Mouse (Mus musculus) forebrain, postnatal 0 days (tissue): ENCODE results near the gene Plcl2. TPM values are rescaled to one million over a fixed set of nuclear protein-coding genes. Genes with fewer than 3 reads are reported as not detected.

Experiments
- ATAC-seq: fragments of 200-750 bp; cut with Nextera tagmentation; 2 replicates; pipeline ENCODE4 v1.8.0; 2017; ENCODE audit warnings: mild to moderate bottlenecking, moderate library complexity
- DNase-seq: peaks from one replicate; pipeline ENCODE4 v3.0.0-alpha.2; 2015
- H3K27ac ChIP-seq: fragments of 300-500 bp; sonication (generic); 2 replicates; pipeline ENCODE4 v1.5.1; 2014; ENCODE audit warnings: low read depth, mild to moderate bottlenecking, antibody characterized with exemption, low read length, moderate library complexity, mixed read lengths
- H3K27me3 ChIP-seq: fragments of 300-500 bp; sonication (generic); 2 replicates; pipeline ENCODE4 v1.6.1; 2014; ENCODE audit warnings: mild to moderate bottlenecking, low read length, mixed read lengths; ENCODE audit not compliant: insufficient read depth
- H3K36me3 ChIP-seq: fragments of 300-500 bp; sonication (generic); 2 replicates; pipeline ENCODE4 v1.6.1; 2014; ENCODE audit warnings: mild to moderate bottlenecking, moderate library complexity; ENCODE audit not compliant: insufficient read depth
- H3K4me1 ChIP-seq: fragments of 300-500 bp; sonication (generic); 2 replicates; pipeline ENCODE4 v1.6.1; 2014; ENCODE audit warnings: antibody characterized with exemption; ENCODE audit not compliant: insufficient read depth
- H3K4me2 ChIP-seq: fragments of 300-500 bp; sonication (generic); 2 replicates; pipeline ENCODE4 v1.6.1; 2014; ENCODE audit warnings: low read depth, mild to moderate bottlenecking, moderate library complexity
- H3K4me3 ChIP-seq: fragments of 300-500 bp; sonication (generic); 2 replicates; pipeline ENCODE4 v1.5.1; 2014; ENCODE audit warnings: low read depth, low read length, mixed read lengths
- H3K9ac ChIP-seq: fragments of 300-500 bp; sonication (generic); 2 replicates; pipeline ENCODE4 v1.6.1; 2014; ENCODE audit warnings: mild to moderate bottlenecking
- H3K9me3 ChIP-seq: fragments of 300-500 bp; sonication (generic); 2 replicates; pipeline ENCODE4 v1.6.1; 2016; ENCODE audit warnings: low read length
- CTCF ChIP-seq: sonication (generic); IDR thresholded peaks from 2 replicates; pipeline ENCODE4 v1.5.1; 2016; ENCODE audit warnings: antibody characterized with exemption, control low read depth, low read depth
- WGBS: fragments of 180-500 bp; shearing (Covaris S2); extraction: QIAGEN DNeasy Blood & Tissue Kit; methylation state at CpG from one replicate; pipeline ENCODE4 v1.1.7; 2014; 5-methylcytosine and 5-hydroxymethylcytosine counted together
- polyA plus RNA-seq: library from polyadenylated mRNA; unstranded; fragments of >200 nt; fragmentation: Nextera tagmentation; extraction: Ambion mirVana; gene quantifications from 2 replicates; pipeline ENCODE4 v1.2.1, GENCODE M21; 2015
- total RNA-seq: library from RNA; depleted of rRNA; stranded (reverse); fragments of >200 nt; gene quantifications from 2 replicates; pipeline ENCODE4 v1.2.3, GENCODE M21; 2014

The Plcl2 gene
- total and polyA plus RNA-seq, 2 experiments from 2014 or later, result 9.8 to 59.3 TPM

DNA sequence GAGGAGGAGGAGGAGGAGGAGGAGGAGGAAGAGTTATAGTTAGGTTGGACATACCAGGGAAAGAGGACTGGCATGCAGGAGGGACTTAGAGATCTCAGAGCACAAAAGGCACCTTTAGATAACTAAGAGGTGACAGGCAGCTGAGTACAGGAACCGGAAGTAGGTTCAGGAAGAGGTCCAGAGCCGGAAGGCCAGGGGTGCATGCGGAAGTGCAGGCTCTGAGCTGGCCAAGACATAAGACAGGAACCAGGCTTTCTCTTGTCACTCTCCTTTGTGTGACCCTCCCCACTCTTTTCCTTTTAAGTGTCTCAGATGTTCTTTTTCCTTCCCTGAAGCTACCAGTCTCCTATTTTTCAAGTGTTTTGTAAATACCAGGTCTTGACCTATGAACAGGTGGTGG, 38.0 kb upstream of the Plcl2 start:
- TF ChIP-seq CTCF, result no peak
- H3K27me3 ChIP-seq, result no peaks in the 10 kb centered on the region
- no peak overlapping the region for H3K4me3 ChIP-seq
- WGBS, result 83% methylated on average over 3 of the region's 3 CpGs
- no peak overlapping the region for H3K4me2 ChIP-seq
- H3K4me1 ChIP-seq, result peaks cover 11% of the 10 kb centered on the region
- no peaks in the 10 kb centered on the region for H3K36me3 ChIP-seq
- H3K9ac ChIP-seq, result no peak overlapping the region
- H3K9me3 ChIP-seq, result no peaks in the 10 kb centered on the region
- DNase-seq (no peak), ATAC-seq (no peak)
- no peak overlapping the region for H3K27ac ChIP-seq

- TF ChIP-seq CTCF, result no peak
- Histone ChIP-seq H3K9ac (no peak overlapping the region), H3K27me3 (no peaks in the 10 kb centered on the region), H3K4me2 (no peak overlapping the region), H3K36me3 (no peaks in the 10 kb centered on the region), H3K4me1 (no peaks in the 10 kb centered on the region), H3K4me3 (no peak overlapping the region), H3K27ac (no peak overlapping the region), H3K9me3 (no peaks in the 10 kb centered on the region)
- 65% methylated on average over 4 of the region's 4 CpGs for WGBS
- DNase-seq (no peak), ATAC-seq (peak; percentile 36; the same call in 1 of the 2 replicates)
Observed at GRCm38 (mm10) chr17:50477277-50477676, 31.9 kb upstream of the Plcl2 start.

GRCm38 (mm10) chr17:50480867-50481266, 28.3 kb upstream of the Plcl2 start:
- Histone ChIP-seq H3K4me1 (no peaks in the 10 kb centered on the region), H3K27ac (no peak overlapping the region), H3K27me3 (no peaks in the 10 kb centered on the region), H3K4me2 (no peak overlapping the region), H3K4me3 (no peak overlapping the region), H3K9ac (no peak overlapping the region), H3K9me3 (no peaks in the 10 kb centered on the region), H3K36me3 (no peaks in the 10 kb centered on the region)
- no peak for DNase-seq
- TF ChIP-seq CTCF, result no peak
- 78% methylated on average over 7 of the region's 7 CpGs for WGBS
- ATAC-seq, result no peak

- 83% methylated on average over 7 of the region's 7 CpGs for WGBS
- Histone ChIP-seq H3K27me3 (no peaks in the 10 kb centered on the region), H3K9me3 (no peaks in the 10 kb centered on the region), H3K4me1 (no peaks in the 10 kb centered on the region), H3K27ac (no peak overlapping the region), H3K36me3 (no peaks in the 10 kb centered on the region), H3K4me2 (no peak overlapping the region), H3K9ac (no peak overlapping the region), H3K4me3 (no peak overlapping the region)
- DNase-seq (no peak), ATAC-seq (no peak)
- no peak for TF ChIP-seq CTCF
Observed at GRCm38 (mm10) chr17:50483700-50484099, 25.5 kb upstream of the Plcl2 start.

GRCm38 (mm10) chr17:50484981-50485380, 24.2 kb upstream of the Plcl2 start:
- no peak for TF ChIP-seq CTCF
- DNase-seq (no peak), ATAC-seq (peak; percentile 67)
- Histone ChIP-seq H3K9me3 (no peaks in the 10 kb centered on the region), H3K27ac (0 out of 2 replicates have a peak overlapping the region, but pooled peaks have one; percentile 24), H3K4me1 (no peaks in the 10 kb centered on the region), H3K36me3 (no peaks in the 10 kb centered on the region), H3K4me3 (no peak overlapping the region), H3K9ac (no peak overlapping the region), H3K27me3 (no peaks in the 10 kb centered on the region), H3K4me2 (no peak overlapping the region)
- WGBS, result 63% methylated on average over 5 of the region's 5 CpGs

- 96% methylated on average over 1 of the region's 1 CpGs for WGBS
- H3K27me3 ChIP-seq, result no peaks in the 10 kb centered on the region
- H3K9me3 ChIP-seq, result no peaks in the 10 kb centered on the region
- DNase-seq (no peak), ATAC-seq (no peak)
- no peaks in the 10 kb centered on the region for H3K36me3 ChIP-seq
- no peak for TF ChIP-seq CTCF
- H3K4me1 ChIP-seq, result no peaks in the 10 kb centered on the region
- no peak overlapping the region for H3K27ac ChIP-seq
- no peak overlapping the region for H3K9ac ChIP-seq
- H3K4me2 ChIP-seq, result no peak overlapping the region
- H3K4me3 ChIP-seq, result no peak overlapping the region
Observed at GRCm38 (mm10) chr17:50487058-50487618, 22.1 kb upstream of the Plcl2 start.

DNA sequence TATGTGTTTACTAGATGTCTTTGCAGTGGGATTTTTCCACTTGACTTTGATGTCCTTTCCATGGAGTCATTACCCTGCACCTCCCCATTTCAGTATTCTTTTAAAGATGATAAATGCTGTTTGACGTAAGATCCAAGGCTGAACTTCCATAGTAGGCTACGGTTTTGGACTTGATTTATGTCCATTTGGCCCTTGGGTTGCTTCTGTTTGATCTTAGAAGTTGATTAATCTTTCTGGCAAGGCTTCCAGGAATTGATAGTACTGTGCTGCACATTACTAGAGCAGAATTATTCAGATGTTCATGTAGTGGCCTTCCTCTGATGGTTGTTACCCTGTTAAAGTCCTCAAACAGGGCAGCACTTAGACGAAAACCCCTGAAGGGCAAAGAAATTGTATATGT, 21.5 kb upstream of the Plcl2 start:
- ATAC-seq (no peak), DNase-seq (no peak)
- 92% methylated on average over 3 of the region's 3 CpGs for WGBS
- no peak overlapping the region for H3K9ac ChIP-seq
- no peak overlapping the region for H3K4me2 ChIP-seq
- no peak overlapping the region for H3K4me3 ChIP-seq
- TF ChIP-seq CTCF, result no peak
- H3K27ac ChIP-seq, result no peak overlapping the region
- no peaks in the 10 kb centered on the region for H3K27me3 ChIP-seq
- no peaks in the 10 kb centered on the region for H3K36me3 ChIP-seq
- H3K9me3 ChIP-seq, result no peaks in the 10 kb centered on the region
- no peaks in the 10 kb centered on the region for H3K4me1 ChIP-seq
